Mouse (Mus musculus): ENCODE measurements around the gene Psg16. TPM values are rescaled to one million over a fixed set of nuclear protein-coding genes. Genes with fewer than 3 reads are reported as not detected.
"Not testable (repeated sequence)": the region's sequence is repeated elsewhere in the genome, so short reads cannot be mapped to it uniquely, and the experiment has no call there.

Gene Psg16
- polyA plus RNA-seq, 1 experiment from 2014 or later = 0.13 TPM

DNA sequence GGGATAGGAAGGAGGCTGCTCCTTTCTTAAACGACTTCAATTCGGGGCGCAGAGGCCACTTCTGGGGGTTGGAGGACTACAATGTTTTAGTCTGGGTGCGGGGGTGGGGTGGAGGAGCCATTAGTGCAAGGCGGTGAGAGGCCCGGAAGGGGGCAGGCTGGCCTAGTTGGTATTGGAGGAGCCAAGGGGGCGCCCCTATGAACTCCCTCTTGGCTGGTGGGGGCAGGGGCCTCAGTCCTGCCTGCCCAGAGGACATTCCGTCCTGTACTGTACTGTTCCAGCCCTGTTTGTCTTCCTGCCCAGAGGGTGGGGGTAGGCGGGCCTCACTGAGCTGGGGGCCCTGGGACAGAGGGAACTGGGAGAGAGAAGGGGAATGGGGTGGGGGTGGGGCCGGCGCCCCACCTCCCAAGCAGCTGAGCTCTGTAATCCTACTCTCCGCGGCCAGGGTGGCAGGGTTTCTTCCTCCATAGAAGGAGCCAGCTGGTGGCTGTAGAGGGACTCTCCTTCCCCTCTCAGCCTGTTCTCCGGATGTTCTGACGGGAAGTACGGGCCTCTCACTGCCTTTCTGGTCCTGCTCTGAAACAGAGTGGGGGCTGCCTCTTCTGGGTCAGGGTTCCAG is 15.7 kb upstream of the Psg16 start:
- Histone ChIP-seq H3K27me3 (replicated peaks) (peaks cover 26% of the 10 kb centered on the region), H3K4me2 (peak overlapping the region; percentile 96), H3K4me1 (peaks cover 81% of the 10 kb centered on the region), H3K4me3 (peak overlapping the region; percentile 28), H3K9ac (peak overlapping the region; percentile 65), H3K27ac (peak overlapping the region; percentile 98), H3K9me3 (replicated peaks) (no peaks in the 10 kb centered on the region), H3K36me3 (peaks cover 20% of the 10 kb centered on the region)
- ATAC-seq = peak; percentile 60
- WGBS (ENCODE audit: insufficient replicate concordance) = 3% methylated on average over 16 of the region's 16 CpGs

DNA sequence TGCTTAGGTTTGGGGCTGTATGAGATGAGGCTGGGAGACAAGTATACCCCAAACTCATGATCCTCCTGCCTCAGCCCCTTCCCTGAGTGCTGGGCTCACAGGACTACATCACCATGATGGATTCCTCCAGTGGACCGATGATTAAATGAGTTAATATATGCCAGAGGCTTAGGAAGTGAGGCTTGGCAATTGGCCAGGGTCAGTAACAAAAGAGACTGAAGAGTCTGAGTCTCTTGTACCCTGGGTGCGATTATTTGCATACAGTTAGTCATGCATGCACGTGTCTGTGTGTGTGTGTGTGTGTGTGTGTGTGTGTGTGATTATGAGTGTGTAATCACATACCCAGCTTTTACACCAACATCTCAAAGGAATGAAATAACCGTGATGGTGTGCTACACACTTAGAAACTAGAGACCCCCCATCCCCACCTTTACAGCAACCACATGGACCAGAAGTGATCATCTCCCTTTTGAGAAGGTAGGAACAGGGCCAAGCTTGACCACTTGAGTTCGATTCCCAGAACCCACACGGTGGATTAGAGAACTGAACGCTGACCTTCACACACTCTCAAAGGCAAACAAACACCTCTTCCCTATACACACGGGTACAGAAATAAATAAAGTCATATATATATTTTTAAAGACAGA is 14.9 kb upstream of the Psg16 start:
- H3K4me3 ChIP-seq = no peak overlapping the region; the same call in 1 of the 2 replicates
- ATAC-seq = no peak
- 52% methylated on average over 8 of the region's 8 CpGs for WGBS (ENCODE audit: insufficient replicate concordance)

DNA sequence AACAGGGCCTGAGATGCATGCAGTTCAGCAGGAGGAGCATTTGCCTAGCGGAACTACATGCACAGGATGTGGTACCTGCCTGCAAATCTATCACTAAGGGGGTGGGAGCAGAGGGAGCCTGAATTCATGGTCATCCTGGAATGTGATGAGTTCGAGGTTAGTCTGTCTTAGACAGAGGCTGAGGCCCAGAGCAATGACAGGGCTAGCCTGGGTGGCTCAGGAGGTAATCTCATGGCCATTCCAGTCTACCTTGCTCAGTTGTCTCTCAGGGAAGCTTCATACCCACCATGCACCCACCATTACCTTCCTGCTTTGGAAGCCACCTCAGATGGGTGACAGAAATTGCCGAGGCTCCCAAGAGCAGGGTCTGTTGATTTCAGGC is 14.4 kb upstream of the Psg16 start:
- 65% methylated on average over 3 of the region's 3 CpGs for WGBS (ENCODE audit: insufficient replicate concordance)
- Histone ChIP-seq H3K27ac (peak overlapping the region; percentile 98), H3K36me3 (peaks cover 7% of the 10 kb centered on the region), H3K9ac (peak overlapping the region; percentile 54), H3K27me3 (replicated peaks) (peaks cover 32% of the 10 kb centered on the region), H3K4me3 (no peak overlapping the region), H3K4me2 (peak overlapping the region; percentile 47; the same call in 1 of the 2 replicates), H3K4me1 (peaks cover 79% of the 10 kb centered on the region), H3K9me3 (replicated peaks) (no peaks in the 10 kb centered on the region)
- no peak for ATAC-seq

More for the DNA sequence above, 14.9 kb upstream of the Psg16 start:
- peak overlapping the region; percentile 98 for H3K27ac ChIP-seq
- H3K4me1 ChIP-seq = peaks cover 82% of the 10 kb centered on the region
- peaks cover 32% of the 10 kb centered on the region for H3K27me3 ChIP-seq (replicated peaks)
- peak overlapping the region; percentile 65 for H3K9ac ChIP-seq
- no peaks in the 10 kb centered on the region for H3K9me3 ChIP-seq (replicated peaks)
- peaks cover 13% of the 10 kb centered on the region for H3K36me3 ChIP-seq
- H3K4me2 ChIP-seq = peak overlapping the region; percentile 96

DNA sequence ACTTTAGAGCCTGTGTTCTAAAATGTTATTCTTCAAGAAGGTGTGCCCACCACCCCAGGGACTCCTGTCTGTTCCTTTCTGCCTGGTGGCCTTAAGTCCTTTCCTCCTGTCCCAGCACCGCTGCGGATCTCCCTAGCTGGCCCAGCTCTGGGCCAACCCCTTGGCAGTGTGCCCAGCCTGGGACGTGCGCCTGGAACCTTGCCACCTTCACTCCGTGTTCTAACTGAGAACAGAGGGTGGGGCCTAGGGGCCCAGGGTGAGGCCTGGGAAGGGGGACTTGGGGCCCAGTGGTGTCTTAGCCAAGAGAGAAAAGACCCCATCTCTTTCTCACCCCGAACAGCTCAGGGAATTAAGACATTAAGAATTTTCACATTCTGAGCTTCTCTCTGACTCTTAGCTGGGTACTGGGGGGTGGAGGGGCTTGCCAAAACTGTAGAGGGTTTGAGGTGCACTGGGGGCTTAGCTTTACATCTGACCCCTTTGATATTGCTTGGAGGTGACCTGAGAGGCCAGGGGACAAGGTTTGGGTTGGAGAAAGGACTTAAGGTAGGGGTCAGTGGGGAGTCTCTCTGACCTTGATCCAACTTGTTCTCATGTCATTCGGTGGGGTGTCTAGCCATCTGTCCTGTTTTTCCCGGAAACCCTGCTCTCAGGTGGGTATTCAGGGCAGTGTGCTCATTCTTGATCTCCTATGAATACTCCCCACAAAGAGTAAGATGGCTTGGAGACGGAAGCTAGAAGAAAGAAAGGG is 13.6 kb upstream of the Psg16 start:
- Histone ChIP-seq H3K27me3 (replicated peaks) (peaks cover 32% of the 10 kb centered on the region), H3K4me3 (no peak overlapping the region), H3K27ac (peak overlapping the region; percentile 98), H3K4me2 (peak overlapping the region; percentile 47), H3K36me3 (peaks cover 1% of the 10 kb centered on the region; the same call in 1 of the 2 replicates), H3K9ac (peak overlapping the region; percentile 54), H3K9me3 (replicated peaks) (no peaks in the 10 kb centered on the region), H3K4me1 (peaks cover 72% of the 10 kb centered on the region)
- 49% methylated on average over 9 of the region's 9 CpGs for WGBS (ENCODE audit: insufficient replicate concordance)
- ATAC-seq = peak; percentile 18; the same call in 1 of the 2 replicates

DNA sequence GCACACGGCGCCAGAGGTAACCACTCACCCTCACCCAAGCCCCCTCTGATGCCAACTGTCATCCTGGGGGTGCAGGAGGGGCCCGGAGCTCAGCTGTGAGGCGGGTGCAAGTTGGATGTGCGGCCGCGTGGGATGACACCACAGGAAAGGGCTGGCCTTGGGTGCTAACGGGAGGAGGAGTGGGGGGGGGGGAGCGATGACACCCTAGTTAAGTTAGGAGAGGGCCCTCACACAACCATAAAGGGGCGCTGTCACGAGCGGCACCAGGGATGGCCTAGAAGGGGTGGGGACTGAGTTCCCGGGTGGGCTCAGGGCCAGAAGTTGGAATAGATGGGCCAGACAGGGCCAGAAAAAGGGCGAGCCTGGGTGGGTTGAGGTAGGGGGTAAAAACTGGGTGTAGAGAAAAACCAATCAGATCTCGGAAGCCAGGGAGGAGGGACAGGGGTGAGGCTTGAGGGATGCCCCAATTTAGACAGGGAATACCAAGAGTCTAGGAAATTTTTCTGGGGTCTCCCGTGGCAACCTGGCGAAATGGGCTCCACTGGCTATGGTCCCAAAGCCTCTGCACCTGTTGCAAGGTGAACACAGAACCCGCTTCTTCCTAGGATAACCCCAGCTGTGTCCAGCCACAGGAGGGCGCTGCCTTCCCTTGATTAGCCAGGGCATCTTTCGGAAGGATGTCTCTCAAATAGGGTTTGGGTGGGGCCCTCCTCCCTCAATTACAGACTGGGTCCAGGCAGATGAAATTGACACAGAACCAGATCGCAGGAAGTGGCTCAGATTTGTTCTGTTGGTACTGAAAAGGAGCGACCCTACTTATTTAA is 12.8 kb upstream of the Psg16 start:
- peak overlapping the region; percentile 47 for H3K4me2 ChIP-seq
- WGBS (ENCODE audit: insufficient replicate concordance) = 74% methylated on average over 22 of the region's 22 CpGs

DNA sequence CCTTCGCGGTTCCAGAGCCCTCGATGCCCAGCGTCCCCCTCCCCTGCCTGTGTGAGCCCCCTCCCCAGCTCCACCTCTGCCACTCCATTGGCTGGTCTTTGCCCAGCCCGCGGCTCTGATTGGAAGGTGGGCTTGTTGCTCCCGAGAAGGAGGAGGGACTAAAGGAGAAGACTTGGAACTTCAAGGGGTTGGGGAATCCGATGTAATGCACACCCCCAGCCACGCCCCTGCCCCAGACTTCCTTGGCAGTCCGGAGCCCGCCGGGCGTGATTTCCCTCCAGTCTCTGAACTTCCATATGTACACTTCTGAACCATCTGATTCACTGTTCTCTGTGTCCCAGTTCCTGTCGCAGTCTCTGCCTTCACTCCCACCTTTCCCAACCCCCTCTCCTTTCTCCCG is 11.5 kb upstream of the Psg16 start, which contains the start of gene Hif3a:
TSS of gene Hif3a (minus strand) at position 39 of the 400 bp plus-strand sequence.
- WGBS (ENCODE audit: insufficient replicate concordance) = 4% methylated on average over 15 of the region's 15 CpGs
- Histone ChIP-seq H3K9me3 (replicated peaks) (no peaks in the 10 kb centered on the region), H3K4me2 (peak within 1 kb of the TSS; percentile 53), H3K4me1 (peaks cover 62% of the 10 kb centered on the region), H3K4me3 (peak within 1 kb of the TSS; percentile 31), H3K36me3 (no peaks in the 10 kb centered on the region), H3K9ac (no peak within 1 kb of the TSS), H3K27ac (no peak within 1 kb of the TSS; the same call in 1 of the 2 replicates), H3K27me3 (replicated peaks) (peaks cover 32% of the 10 kb centered on the region)
- ATAC-seq = no peak

More for the DNA sequence above, 12.8 kb upstream of the Psg16 start:
- Histone ChIP-seq H3K9me3 (replicated peaks) (no peaks in the 10 kb centered on the region), H3K4me3 (no peak overlapping the region), H3K36me3 (no peaks in the 10 kb centered on the region), H3K27me3 (replicated peaks) (peaks cover 32% of the 10 kb centered on the region), H3K4me1 (peaks cover 71% of the 10 kb centered on the region), H3K9ac (peak overlapping the region; percentile 54; the same call in 1 of the 2 replicates), H3K27ac (peak overlapping the region; percentile 98)
- ATAC-seq = no peak

DNA sequence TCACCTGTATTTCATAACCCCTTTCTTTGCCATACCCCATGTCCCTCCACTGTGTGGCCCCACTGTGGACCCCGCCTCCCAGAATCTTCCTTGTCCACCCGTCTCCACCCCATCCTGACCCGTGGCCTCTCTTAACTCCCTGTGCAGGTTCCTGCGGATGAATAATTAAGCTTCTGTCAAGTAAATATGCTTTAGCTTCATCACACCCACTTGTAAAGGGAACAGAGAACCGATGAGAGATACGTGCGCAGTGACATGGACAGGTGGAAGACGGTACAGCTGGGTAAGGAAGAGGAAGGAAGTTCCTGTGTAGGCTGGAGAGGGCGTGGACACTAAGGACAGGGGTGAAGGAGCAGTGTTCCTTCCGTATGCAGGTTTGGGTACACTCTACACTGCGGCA is 11.0 kb upstream of the Psg16 start:
- peak overlapping the region; percentile 53 for H3K4me2 ChIP-seq
- WGBS (ENCODE audit: insufficient replicate concordance) = 7% methylated on average over 11 of the region's 11 CpGs
- H3K9ac ChIP-seq = no peak overlapping the region
- peaks cover 58% of the 10 kb centered on the region for H3K4me1 ChIP-seq
- no peaks in the 10 kb centered on the region for H3K36me3 ChIP-seq
- H3K4me3 ChIP-seq = peak overlapping the region; percentile 31
- peaks cover 32% of the 10 kb centered on the region for H3K27me3 ChIP-seq (replicated peaks)
- H3K9me3 ChIP-seq (replicated peaks) = no peaks in the 10 kb centered on the region
- no peak overlapping the region for H3K27ac ChIP-seq
- ATAC-seq = no peak

DNA sequence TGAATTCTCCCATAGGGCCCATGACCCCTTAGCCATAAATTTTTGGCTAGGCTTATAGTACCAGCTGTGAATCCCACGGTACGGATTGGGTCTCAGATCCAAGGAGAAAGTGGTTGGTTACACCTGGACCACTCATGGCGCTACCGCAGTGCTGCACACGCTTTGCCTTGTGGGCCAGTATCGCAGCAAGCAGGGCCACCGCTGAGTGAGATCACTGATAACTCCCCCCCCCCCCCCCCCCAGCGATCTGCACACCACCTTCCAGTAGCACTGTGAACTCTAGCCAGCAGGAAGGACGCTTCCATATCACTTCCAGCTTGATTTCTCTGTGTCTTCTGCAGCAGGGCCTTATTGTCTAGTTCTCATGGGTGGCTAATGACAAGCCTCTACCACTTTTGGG is 8.2 kb upstream of the Psg16 start:
- peaks cover 30% of the 10 kb centered on the region for H3K4me1 ChIP-seq
- H3K27ac ChIP-seq = no peak overlapping the region
- H3K4me2 ChIP-seq = no peak overlapping the region
- peaks cover 31% of the 10 kb centered on the region for H3K27me3 ChIP-seq (replicated peaks)
- no peak overlapping the region for H3K9ac ChIP-seq
- WGBS (ENCODE audit: insufficient replicate concordance) = 61% methylated on average over 8 of the region's 9 CpGs
- H3K36me3 ChIP-seq = no peaks in the 10 kb centered on the region
- H3K9me3 ChIP-seq (replicated peaks) = no peaks in the 10 kb centered on the region
- H3K4me3 ChIP-seq = no peak overlapping the region
- ATAC-seq = peak; percentile 43; the same call in 1 of the 2 replicates

DNA sequence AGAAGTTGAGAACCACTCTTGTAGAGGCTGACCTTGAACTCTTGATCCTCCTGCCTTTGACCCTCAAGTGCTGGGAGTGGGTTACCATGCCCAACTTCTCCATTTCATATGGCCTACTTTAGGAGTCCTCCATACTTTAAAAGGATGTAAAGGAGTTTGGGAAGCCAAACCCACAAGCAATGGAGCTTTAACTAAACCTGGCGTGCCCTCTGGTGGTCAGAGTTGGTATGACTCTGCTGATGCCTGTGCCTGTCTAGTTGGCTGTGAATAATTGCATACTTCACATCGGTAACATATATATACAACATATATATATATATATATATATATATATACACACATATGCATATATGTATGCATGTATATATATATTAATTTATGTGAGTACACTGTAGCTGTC is 7.4 kb upstream of the Psg16 start:
- Histone ChIP-seq H3K27me3 (replicated peaks) (peaks cover 23% of the 10 kb centered on the region), H3K4me3 (no peak overlapping the region), H3K36me3 (no peaks in the 10 kb centered on the region), H3K4me1 (peaks cover 23% of the 10 kb centered on the region), H3K27ac (no peak overlapping the region), H3K9me3 (replicated peaks) (no peaks in the 10 kb centered on the region), H3K9ac (no peak overlapping the region), H3K4me2 (no peak overlapping the region)
- ATAC-seq = peak; percentile 31; the same call in 1 of the 2 replicates
- 5% methylated on average over 2 of the region's 2 CpGs for WGBS (ENCODE audit: insufficient replicate concordance)

DNA sequence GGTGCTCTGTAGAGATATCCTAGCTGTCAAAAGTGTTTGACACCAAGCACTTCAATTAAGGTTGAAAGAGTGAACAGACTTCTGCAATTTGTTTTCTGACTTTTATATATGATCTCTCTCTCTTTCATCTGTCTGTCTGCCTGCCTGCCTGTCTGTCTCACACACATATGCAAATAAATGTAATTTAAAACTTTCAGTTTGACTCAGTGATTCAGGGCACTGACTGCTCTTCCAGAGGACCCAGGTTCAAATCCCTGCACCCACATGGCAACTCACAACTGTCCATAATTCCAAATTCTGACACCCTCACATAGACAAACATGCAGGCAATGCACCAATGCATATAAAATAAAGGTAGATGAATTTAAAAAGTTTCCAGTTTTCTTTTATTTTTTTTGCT is 6.8 kb upstream of the Psg16 start:
- no peak overlapping the region for H3K4me3 ChIP-seq
- H3K27me3 ChIP-seq (replicated peaks) = peaks cover 17% of the 10 kb centered on the region
- no peak overlapping the region for H3K27ac ChIP-seq
- no peaks in the 10 kb centered on the region for H3K9me3 ChIP-seq (replicated peaks)
- no peak overlapping the region for H3K9ac ChIP-seq
- H3K4me1 ChIP-seq = peaks cover 22% of the 10 kb centered on the region
- no peak overlapping the region for H3K4me2 ChIP-seq
- H3K36me3 ChIP-seq = no peaks in the 10 kb centered on the region
- no peak for ATAC-seq

DNA sequence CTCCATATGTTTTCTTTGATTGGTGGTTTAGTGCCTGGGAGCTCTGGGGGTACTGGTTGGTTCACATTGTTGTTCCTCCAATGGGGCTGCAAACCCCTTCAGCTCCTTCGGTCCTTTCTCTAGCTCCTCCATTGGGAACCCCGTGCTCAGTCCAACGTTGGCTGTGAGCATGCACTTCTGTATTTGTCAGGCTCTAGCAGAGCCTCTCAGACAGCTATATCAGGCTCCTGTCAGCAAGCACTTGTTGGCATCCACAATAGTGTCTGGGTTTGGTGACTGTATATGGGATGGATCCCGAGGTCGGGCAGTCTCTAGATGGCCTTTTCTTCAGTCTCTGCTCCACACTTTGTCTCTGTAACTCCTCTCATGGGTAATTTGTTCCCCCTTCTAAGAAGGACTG is 6.2 kb upstream of the Psg16 start:
- WGBS (ENCODE audit: insufficient replicate concordance) = 47% methylated on average over 5 of the region's 5 CpGs
- peaks cover 16% of the 10 kb centered on the region for H3K4me1 ChIP-seq

More for the DNA sequence above, 6.2 kb upstream of the Psg16 start:
- H3K9ac ChIP-seq; H3K36me3 ChIP-seq; H3K9me3 ChIP-seq (replicated peaks); ATAC-seq; H3K4me2 ChIP-seq; H3K4me3 ChIP-seq; H3K27ac ChIP-seq: not testable (repeated sequence)
- H3K27me3 ChIP-seq (replicated peaks) = peaks cover 11% of the 10 kb centered on the region
